Mouse (Mus musculus) forebrain, embryonic 13.5 days (tissue): ENCODE measurements at regions not wholly inside any gene's neighbourhood (a gene's known extent, or its start where the extent isn't known, plus 50 kb on each side); places are given as distances from the start of the nearest gene placed in this dataset.
"Not testable (repeated sequence)": the region's sequence is repeated elsewhere in the genome, so short reads cannot be mapped to it uniquely, and the experiment has no call there.

Experiments
- ATAC-seq: fragments of 200-750 bp; cut with Nextera tagmentation; 2 replicates; pipeline ENCODE4 v1.8.0; 2017
- H3K27ac ChIP-seq: fragments of 300-500 bp; sonication (generic); 2 replicates; pipeline ENCODE4 v1.5.1; 2015; ENCODE audit warnings: inconsistent platforms, mild to moderate bottlenecking, moderate library complexity
- H3K27me3 ChIP-seq: fragments of 300-500 bp; sonication (generic); 2 replicates; pipeline ENCODE4 v1.6.1; 2015; ENCODE audit warnings: mild to moderate bottlenecking, inconsistent platforms
- H3K36me3 ChIP-seq: fragments of 300-500 bp; sonication (generic); 2 replicates; pipeline ENCODE4 v1.6.1; 2015; ENCODE audit warnings: mild to moderate bottlenecking, inconsistent platforms; ENCODE audit not compliant: poor library complexity, severe bottlenecking
- H3K4me1 ChIP-seq: fragments of 300-500 bp; sonication (generic); 2 replicates; pipeline ENCODE4 v1.6.1; 2015; ENCODE audit warnings: inconsistent platforms
- H3K4me2 ChIP-seq: fragments of 300-500 bp; sonication (generic); 2 replicates; pipeline ENCODE4 v1.6.1; 2015; ENCODE audit warnings: inconsistent platforms, mild to moderate bottlenecking, moderate library complexity
- H3K4me3 ChIP-seq: fragments of 300-500 bp; sonication (generic); 2 replicates; pipeline ENCODE4 v1.5.1; 2015; ENCODE audit warnings: mild to moderate bottlenecking, inconsistent platforms
- H3K9ac ChIP-seq: fragments of 300-500 bp; sonication (generic); 2 replicates; pipeline ENCODE4 v1.6.1; 2015; ENCODE audit warnings: mild to moderate bottlenecking, inconsistent platforms
- H3K9me3 ChIP-seq: fragments of 300-500 bp; sonication (generic); replicated peaks from 2 replicates; pipeline ENCODE4 v1.6.1; 2016; ENCODE audit warnings: inconsistent platforms
- WGBS: fragments of 180-500 bp; shearing (Covaris S2); methylation state at CpG from one replicate; pipeline ENCODE4 v1.1.7; 2015; 5-methylcytosine and 5-hydroxymethylcytosine counted together

DNA sequence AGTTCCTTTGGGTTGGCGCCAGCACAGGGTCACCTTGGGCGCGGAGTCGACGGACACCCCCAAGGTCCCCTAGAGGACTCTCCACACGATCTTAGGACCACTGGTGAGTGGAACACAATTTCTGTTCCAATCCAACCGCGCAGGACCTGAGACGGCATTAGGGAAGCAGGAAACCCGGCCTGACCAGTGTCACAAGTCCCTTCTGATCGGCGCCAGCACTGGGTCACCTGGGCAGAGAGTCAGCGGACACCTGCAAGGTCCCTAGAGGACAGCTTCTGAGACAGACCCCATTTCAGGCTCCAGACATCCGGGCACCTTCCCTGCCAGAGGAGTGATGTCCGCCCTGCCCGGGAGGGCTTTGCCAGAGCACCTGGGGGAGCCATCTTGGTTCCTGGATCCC is 74.2 kb upstream of the Cdh13 start:
- H3K27ac ChIP-seq, H3K27me3 ChIP-seq, H3K9me3 ChIP-seq, ATAC-seq, H3K4me2 ChIP-seq, H3K4me1 ChIP-seq, H3K9ac ChIP-seq, H3K4me3 ChIP-seq, H3K36me3 ChIP-seq: not testable (repeated sequence)
- WGBS: 96% methylated on average over 16 of the region's 16 CpGs

DNA sequence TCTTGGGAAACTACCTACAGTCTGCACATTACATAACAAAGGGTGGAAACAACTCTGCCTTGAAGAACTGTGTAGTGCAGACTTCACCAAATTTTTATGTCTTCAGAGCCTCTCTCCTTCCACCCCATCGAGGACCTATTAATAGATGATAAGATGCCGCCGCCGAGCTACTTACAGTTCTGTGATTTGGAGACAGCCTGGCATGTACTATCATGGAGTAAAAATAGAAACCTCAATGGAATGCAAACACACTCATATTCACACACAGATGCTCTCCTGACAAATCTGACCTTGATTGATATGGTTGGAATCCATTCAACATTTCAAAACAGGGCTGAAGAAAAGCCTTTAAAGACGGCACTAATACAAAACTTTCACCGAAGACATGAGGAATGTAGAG is 92.7 kb upstream of the Cdh13 start:
- WGBS: 88% methylated on average over 6 of the region's 6 CpGs
- no peak overlapping the region for H3K9ac ChIP-seq

DNA sequence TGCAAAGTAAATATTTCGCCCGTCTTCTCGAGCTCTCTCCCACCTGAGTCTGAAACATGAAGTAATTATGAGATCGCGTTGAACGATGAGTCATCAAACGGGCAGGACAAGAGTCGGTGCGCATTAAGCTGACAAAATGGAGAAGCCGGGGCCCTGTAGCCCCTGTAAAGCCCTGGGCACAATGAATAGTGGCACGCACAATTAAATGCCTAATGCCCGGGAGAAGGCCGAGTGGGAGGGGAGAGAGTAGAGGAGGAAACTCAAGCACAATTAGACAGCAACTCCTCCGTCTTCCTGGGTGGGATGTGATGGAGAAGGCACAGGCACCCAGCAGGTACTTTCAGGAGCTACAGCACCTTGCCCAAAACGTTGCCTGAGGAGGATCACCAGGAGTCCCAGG is 94.3 kb upstream of the Cdh13 start:
- H3K36me3 ChIP-seq: no peaks in the 10 kb centered on the region
- H3K27me3 ChIP-seq: peaks cover 2% of the 10 kb centered on the region; the same call in 1 of the 2 replicates
- no peak overlapping the region for H3K4me3 ChIP-seq
- no peak overlapping the region for H3K9ac ChIP-seq
- H3K27ac ChIP-seq: no peak overlapping the region
- no peaks in the 10 kb centered on the region for H3K9me3 ChIP-seq
- peak overlapping the region; percentile 25; the same call in 1 of the 2 replicates for H3K4me2 ChIP-seq
- WGBS: 34% methylated on average over 15 of the region's 15 CpGs
- H3K4me1 ChIP-seq: peaks cover 12% of the 10 kb centered on the region
- ATAC-seq: no peak

More for the DNA sequence above, 92.7 kb upstream of the Cdh13 start:
- peaks cover 2% of the 10 kb centered on the region; the same call in 1 of the 2 replicates for H3K27me3 ChIP-seq
- no peaks in the 10 kb centered on the region for H3K36me3 ChIP-seq
- H3K27ac ChIP-seq: no peak overlapping the region
- no peak overlapping the region for H3K4me3 ChIP-seq
- H3K4me2 ChIP-seq: no peak overlapping the region
- ATAC-seq: no peak
- H3K4me1 ChIP-seq: peaks cover 12% of the 10 kb centered on the region
- no peaks in the 10 kb centered on the region for H3K9me3 ChIP-seq

DNA sequence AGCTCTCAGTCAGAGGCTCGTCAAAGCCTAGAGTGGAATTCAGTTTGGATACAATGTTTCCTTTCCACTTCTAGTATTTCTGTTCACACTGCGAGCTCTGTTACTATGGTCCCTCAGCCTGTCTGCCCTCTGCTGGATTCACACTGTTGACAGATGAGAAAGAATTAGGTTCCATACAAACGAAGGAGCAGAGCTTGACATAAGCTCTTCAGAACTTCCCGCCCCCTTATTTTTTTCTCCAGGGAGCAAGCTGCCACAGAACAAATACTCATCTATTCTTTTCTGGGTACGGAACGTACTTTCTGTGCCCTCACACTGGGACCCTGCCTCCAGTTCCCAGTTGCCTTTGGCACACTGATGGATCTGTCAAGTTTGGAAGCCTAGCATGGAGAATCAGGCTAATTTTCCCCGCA is 114.5 kb upstream of the Cdh13 start:
- Histone ChIP-seq H3K9me3 (no peaks in the 10 kb centered on the region), H3K4me2 (no peak overlapping the region), H3K4me1 (0 out of 2 replicates have a peak, but pooled peaks cover 10% of the 10 kb centered on the region), H3K27me3 (no peaks in the 10 kb centered on the region), H3K9ac (no peak overlapping the region), H3K4me3 (no peak overlapping the region), H3K36me3 (no peaks in the 10 kb centered on the region), H3K27ac (no peak overlapping the region)
- no peak for ATAC-seq
- 40% methylated on average over 7 of the region's 7 CpGs for WGBS

- no peak overlapping the region for H3K27ac ChIP-seq
- H3K9me3 ChIP-seq: no peaks in the 10 kb centered on the region
- ATAC-seq: peak; percentile 68; the same call in 1 of the 2 replicates
- H3K27me3 ChIP-seq: no peaks in the 10 kb centered on the region
- no peaks in the 10 kb centered on the region for H3K36me3 ChIP-seq
- H3K9ac ChIP-seq: no peak overlapping the region
- no peak overlapping the region for H3K4me3 ChIP-seq
- H3K4me1 ChIP-seq: peaks cover 15% of the 10 kb centered on the region; the same call in 1 of the 2 replicates
- whole genome bisulfite sequencing: 40% methylated on average over 10 of the region's 10 CpGs
- no peak overlapping the region for H3K4me2 ChIP-seq
Measured at GRCm38 (mm10) chr8:118162171-118162570, 121.4 kb upstream of the Cdh13 start.

DNA sequence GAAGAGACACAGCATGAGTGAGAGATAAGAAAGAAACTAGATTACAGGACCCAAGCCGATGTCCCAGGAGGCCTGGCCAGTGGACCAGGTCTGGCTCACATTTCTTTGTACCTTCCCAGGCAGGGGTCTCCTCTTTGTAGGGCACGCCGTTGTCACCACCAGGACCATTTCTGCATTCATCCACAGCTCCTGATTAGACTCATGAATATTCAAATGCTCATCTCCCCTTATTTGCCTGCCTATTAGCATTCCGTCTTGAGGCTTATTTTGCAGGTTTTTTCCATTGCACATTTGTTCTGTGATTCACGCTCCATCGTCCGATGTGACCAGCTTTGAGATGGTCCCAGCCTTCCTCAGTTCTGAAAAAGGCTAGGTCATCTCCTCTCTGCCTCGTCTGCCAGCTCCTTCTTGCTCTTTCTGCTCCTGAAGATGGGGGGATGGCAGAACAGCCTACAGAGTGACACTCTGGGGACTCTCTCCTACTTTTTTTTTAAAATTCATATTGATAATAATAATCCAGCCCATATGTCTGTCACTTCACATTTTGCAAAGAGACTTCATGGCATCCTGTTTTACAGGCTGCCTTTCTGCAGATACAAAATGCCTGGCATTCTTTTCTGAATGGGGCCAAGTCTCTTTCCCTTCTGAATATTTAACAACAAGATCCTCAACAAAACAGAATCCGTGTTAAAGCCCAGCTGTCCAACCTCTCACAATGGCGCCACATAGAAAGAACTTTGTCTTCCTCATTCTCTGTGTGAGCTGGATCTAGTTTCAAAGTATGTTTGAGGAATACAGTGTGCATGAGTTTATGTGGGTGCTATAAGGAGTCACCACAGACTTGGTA is 136.0 kb upstream of the Cdh13 start:
- Histone ChIP-seq H3K27me3 (no peaks in the 10 kb centered on the region), H3K36me3 (no peaks in the 10 kb centered on the region), H3K4me1 (peaks cover 22% of the 10 kb centered on the region), H3K9ac (no peak overlapping the region), H3K4me3 (no peak overlapping the region), H3K27ac (peak overlapping the region; percentile 58), H3K9me3 (no peaks in the 10 kb centered on the region), H3K4me2 (peak overlapping the region; percentile 35)
- ATAC-seq: peak; percentile 80
- WGBS: 21% methylated on average over 10 of the region's 10 CpGs

DNA sequence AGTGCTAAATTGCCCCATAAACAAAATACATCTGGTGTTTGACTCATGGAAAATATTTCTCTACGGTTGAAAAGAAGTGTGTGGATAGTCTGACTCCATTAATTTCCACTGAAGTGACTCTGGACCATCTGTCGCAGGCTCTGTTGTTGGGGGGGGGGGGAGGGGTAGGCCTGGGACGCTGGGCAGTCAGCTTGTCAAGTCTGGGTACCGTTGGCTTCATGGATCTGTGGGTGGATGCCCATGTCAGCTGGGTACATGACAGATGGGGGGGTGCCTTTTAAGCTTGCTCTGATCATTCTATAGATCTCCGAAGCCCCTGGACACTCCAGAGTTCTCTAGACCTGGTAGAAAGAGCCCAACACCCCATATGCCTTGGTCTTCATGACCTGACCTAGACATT is 139.0 kb upstream of the Cdh13 start:
- peaks cover 27% of the 10 kb centered on the region for H3K4me1 ChIP-seq
- no peaks in the 10 kb centered on the region for H3K27me3 ChIP-seq
- ATAC-seq: no peak
- H3K9ac ChIP-seq: no peak overlapping the region
- H3K4me3 ChIP-seq: no peak overlapping the region
- no peak overlapping the region for H3K4me2 ChIP-seq
- no peaks in the 10 kb centered on the region for H3K36me3 ChIP-seq
- H3K27ac ChIP-seq: no peak overlapping the region
- 80% methylated on average over 5 of the region's 5 CpGs for WGBS
- H3K9me3 ChIP-seq: no peaks in the 10 kb centered on the region

DNA sequence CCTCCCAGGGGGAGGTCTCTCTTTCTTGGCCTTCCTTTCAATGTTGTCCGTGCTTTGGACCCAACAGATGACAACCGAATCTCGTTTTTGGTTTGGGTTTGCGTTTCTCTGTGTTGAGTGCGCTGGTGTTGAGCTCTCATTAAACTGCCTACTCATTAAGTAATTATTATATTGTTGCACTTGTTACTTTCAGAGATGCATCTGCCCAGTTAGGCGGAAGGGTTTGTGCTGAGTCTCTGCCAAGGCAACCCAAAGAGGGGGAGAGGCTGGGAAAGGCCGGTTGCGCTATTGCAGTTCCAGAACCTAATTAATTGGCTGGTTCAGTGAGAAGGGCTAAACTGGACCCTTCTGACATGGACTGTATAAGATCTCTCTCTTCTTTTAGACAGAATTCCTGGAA is 141.2 kb upstream of the Cdh13 start:
- Histone ChIP-seq H3K27ac (no peak overlapping the region), H3K4me2 (no peak overlapping the region), H3K36me3 (no peaks in the 10 kb centered on the region), H3K4me3 (no peak overlapping the region), H3K4me1 (peaks cover 16% of the 10 kb centered on the region), H3K27me3 (no peaks in the 10 kb centered on the region), H3K9me3 (no peaks in the 10 kb centered on the region), H3K9ac (no peak overlapping the region)
- 42% methylated on average over 8 of the region's 8 CpGs for WGBS
- no peak for ATAC-seq

DNA sequence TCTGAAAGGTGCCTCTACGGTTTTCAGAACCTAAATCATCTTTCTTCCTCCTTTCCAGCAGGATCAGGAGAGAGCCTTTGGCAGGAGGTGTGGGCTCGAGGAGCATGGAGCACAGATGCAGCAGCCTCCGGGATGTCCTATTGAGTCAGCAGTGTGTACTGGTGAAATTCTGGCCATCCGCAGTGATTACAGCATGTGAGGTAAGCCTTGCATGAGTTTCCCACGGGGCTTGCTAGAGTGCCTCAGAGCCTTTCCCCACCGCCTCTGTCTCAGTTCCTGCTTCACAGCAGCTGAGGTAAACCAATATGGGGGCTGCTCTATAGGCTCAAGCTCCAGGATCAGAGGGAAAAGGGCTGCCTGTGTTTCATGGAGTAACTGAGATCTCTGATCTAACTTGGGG is 143.6 kb upstream of the Cdh13 start:
- Histone ChIP-seq H3K27ac (no peak overlapping the region), H3K4me3 (no peak overlapping the region), H3K27me3 (no peaks in the 10 kb centered on the region), H3K9ac (no peak overlapping the region), H3K4me2 (no peak overlapping the region), H3K9me3 (no peaks in the 10 kb centered on the region), H3K36me3 (no peaks in the 10 kb centered on the region), H3K4me1 (peaks cover 9% of the 10 kb centered on the region)
- no peak for ATAC-seq
- WGBS: 77% methylated on average over 6 of the region's 6 CpGs

GRCm38 (mm10) chr8:118137846-118138245 is 145.7 kb upstream of the Cdh13 start:
- WGBS: 85% methylated on average over 3 of the region's 3 CpGs
- Histone ChIP-seq H3K9me3 (no peaks in the 10 kb centered on the region), H3K9ac (no peak overlapping the region), H3K4me2 (no peak overlapping the region), H3K27ac (no peak overlapping the region), H3K4me1 (peaks cover 8% of the 10 kb centered on the region), H3K36me3 (no peaks in the 10 kb centered on the region), H3K27me3 (no peaks in the 10 kb centered on the region), H3K4me3 (no peak overlapping the region)
- ATAC-seq: no peak

DNA sequence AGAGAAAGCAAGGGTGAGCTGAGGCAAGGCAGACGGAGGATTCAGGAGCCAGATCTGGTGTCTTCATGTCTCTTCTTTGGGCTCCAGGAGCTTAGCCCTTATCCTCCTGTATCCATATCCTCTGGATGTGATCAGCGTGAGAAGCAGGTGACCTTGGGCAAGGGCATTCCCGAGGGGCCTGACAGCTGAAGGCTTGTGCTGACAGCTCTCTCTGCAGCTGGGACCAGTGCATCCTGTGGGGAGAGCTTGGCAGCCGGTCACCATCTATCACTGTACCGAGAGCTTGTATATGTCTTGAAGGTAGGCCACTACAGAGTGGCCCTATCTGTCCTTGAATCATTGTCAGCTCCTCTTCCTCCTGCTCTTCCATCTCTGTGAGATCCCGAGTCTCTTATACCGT is 158.5 kb upstream of the Cdh13 start:
- no peak overlapping the region for H3K4me3 ChIP-seq
- H3K27ac ChIP-seq: no peak overlapping the region
- no peaks in the 10 kb centered on the region for H3K4me1 ChIP-seq
- no peaks in the 10 kb centered on the region for H3K27me3 ChIP-seq
- no peak overlapping the region for H3K4me2 ChIP-seq
- no peaks in the 10 kb centered on the region for H3K36me3 ChIP-seq
- no peaks in the 10 kb centered on the region; the same call in 1 of the 2 replicates for H3K9me3 ChIP-seq
- WGBS: 80% methylated on average over 7 of the region's 7 CpGs
- no peak for ATAC-seq
- no peak overlapping the region for H3K9ac ChIP-seq

DNA sequence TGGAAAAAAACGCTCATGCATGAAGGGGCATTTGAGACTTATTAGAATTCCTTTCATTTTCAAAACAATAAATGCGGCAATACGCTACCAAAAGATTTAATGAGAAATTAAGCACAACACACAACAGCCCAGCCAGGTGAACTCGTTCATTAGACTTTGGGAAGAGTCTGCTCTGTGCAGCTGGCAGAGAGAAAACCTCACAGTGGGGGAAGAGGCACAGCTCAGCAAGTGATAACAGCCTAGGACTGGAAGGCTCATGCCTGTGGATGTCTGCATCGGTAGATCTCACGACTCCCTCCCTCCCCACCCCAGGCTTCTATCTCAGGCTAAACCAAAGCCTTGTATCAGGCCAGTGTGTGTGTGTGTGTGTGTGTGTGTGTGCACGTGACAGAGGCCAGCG is 169.3 kb upstream of the Cdh13 start:
- Histone ChIP-seq H3K36me3 (no peaks in the 10 kb centered on the region), H3K9me3 (no peaks in the 10 kb centered on the region), H3K27me3 (no peaks in the 10 kb centered on the region), H3K9ac (no peak overlapping the region), H3K4me2 (peak overlapping the region; percentile 27), H3K27ac (no peak overlapping the region), H3K4me3 (no peak overlapping the region), H3K4me1 (peaks cover 11% of the 10 kb centered on the region)
- 0 out of 2 replicates have a peak, but pooled peaks have one; percentile 13 for ATAC-seq
- 34% methylated on average over 8 of the region's 8 CpGs for WGBS
